Mouse (Mus musculus): ENCODE results near the gene Lcn9.

DNA sequence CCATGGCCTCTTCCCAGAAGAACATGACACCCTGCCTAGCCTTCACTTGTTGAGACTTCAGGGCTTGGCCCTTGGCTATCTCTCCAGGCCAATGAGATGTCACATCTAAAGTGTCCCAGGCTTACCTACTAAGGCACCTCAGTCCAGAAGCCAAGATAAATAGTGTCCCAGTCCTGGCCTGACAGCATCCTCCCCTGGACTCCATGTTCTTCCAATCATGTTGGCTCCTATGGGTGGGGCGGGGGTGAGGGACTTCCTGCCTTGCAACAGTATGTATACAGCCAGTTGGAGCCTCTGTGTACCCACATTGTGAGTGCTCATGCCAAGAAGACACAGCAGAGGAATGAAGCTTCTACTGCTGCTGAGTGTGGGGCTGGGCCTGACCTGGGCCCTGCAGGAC, 46.2 kb upstream of the Lcn9 start, which contains the start of gene Lcn11:
- no peak for TF ChIP-seq GATA1 (IDR thresholded peaks at IDR 0.05; ENCODE audit: borderline replicate concordance, low read length)
- no peak for TF ChIP-seq FLI1 (IDR thresholded peaks at IDR 0.05; ENCODE audit: low read length)
